Mouse (Mus musculus): ENCODE measurements around the gene AA467197. TPM values are rescaled to one million over a fixed set of nuclear protein-coding genes. Genes with fewer than 3 reads are reported as not detected.

Gene AA467197
- polyA plus RNA-seq, 1 experiment from 2014 or later = not detected

DNA sequence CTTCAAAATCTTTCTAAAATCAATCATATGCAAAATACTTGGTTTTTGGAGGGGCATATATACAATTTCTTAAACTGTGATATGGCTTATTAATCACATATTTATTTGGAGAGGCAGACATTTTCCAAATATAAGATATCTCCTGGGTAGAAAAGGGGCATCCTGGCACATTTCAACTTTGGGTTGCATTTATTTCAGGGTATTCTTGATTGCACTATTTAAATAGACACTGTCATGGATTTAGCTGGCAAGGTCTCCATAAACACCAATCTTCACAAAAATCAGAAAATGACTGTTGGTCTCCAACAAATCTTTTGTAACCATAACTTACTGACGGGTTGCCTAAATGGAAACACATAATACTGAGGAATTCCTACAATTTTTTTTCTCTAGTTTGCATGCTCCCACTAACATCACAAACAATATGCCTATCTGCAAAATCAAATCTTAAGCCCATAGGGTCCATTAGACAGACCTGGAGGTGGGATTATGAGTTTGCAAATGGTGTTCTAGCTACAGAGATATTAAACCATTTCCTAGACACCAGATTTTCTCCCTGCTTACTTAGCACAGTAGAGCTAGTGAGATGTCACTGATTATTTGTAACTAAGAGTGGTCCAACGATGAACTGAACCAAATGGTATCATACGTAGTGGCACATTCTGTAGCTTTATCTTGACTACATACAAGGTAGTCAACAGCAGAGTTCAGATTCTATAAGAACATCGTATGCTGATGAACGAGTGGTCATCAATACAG lies 44.8 kb downstream of the AA467197 start:
- ATAC-seq (ENCODE audit: low FRiP score) = peak; percentile 57; the same call in 1 of the 2 replicates
- Histone ChIP-seq H3K36me3 (peaks cover 3% of the 10 kb centered on the region; the same call in 1 of the 2 replicates), H3K9ac (no peak overlapping the region), H3K4me1 (replicated peaks) (no peaks in the 10 kb centered on the region), H3K9me3 (peaks cover 13% of the 10 kb centered on the region), H3K27me3 (no peaks in the 10 kb centered on the region), H3K4me2 (no peak overlapping the region), H3K27ac (no peak overlapping the region), H3K4me3 (no peak overlapping the region)
- 88% methylated on average over 5 of the region's 5 CpGs for WGBS

DNA sequence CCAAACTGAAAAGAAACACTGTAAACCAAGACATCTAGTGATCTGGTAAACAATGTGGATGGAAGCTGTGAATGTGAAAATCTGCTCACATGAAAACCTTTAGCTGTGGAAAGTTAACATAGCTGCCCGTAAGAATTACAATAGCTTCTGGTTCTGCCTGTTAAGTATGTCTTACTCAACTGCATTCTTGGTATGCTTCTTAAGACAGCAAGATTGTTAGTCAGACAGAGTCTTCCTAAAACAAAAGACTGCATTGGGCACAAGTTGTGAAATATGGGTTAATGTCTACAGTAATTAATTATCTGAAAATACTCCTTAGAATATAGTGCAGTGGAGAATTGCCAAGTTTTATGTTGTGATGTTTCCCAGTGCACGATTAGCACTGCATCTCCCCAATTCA lies 45.7 kb downstream of the AA467197 start:
- Histone ChIP-seq H3K4me1 (replicated peaks) (no peaks in the 10 kb centered on the region), H3K9ac (no peak overlapping the region), H3K36me3 (peaks cover 6% of the 10 kb centered on the region; the same call in 1 of the 2 replicates), H3K9me3 (peaks cover 13% of the 10 kb centered on the region), H3K4me2 (no peak overlapping the region), H3K27me3 (no peaks in the 10 kb centered on the region), H3K27ac (no peak overlapping the region), H3K4me3 (no peak overlapping the region)
- ATAC-seq (ENCODE audit: low FRiP score) = no peak
- 69% methylated on average over 2 of the region's 2 CpGs for WGBS

DNA sequence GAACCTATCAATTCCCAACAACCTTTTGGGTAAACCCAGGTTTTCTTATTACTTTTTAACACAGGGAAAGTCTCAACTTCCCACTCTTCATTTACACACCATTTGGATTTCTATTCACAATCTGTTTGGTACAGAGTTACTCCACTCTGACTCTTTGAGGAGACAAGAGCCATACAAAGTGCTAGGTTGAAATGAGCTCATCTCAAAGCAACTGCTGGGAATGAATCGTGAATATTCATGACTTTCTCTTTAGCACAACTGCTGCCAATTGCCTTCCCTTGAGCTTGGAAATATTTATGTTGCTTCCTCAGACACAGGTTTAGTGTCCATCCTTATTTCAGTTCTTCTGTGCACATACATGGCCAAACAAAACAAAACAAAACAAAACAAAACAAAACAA lies 46.9 kb downstream of the AA467197 start:
- Histone ChIP-seq H3K9me3 (peaks cover 13% of the 10 kb centered on the region), H3K4me1 (replicated peaks) (no peaks in the 10 kb centered on the region), H3K4me2 (no peak overlapping the region), H3K36me3 (peaks cover 15% of the 10 kb centered on the region; the same call in 1 of the 2 replicates), H3K27ac (no peak overlapping the region), H3K4me3 (no peak overlapping the region), H3K27me3 (no peaks in the 10 kb centered on the region), H3K9ac (no peak overlapping the region)
- WGBS = 79% methylated on average over 1 of the region's 1 CpGs
- no peak for ATAC-seq (ENCODE audit: low FRiP score)

DNA sequence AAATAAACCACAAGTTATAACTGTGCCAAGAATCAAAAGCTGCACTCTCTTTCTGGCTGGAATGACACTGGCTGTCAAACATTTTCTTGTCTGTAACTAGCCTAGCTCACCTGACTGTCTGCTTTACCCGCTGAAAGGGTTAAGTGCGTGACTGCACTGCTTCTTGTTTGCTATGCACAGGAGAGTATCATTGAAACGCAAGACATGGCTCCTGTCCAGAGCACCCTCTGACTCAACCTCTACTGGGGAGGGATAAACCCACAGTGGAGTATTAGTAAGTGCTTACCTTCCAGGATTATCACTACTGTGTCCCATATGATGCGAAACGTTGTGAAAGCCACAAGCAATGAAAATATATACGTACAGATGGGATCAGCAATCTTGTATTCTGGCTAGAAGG lies 49.9 kb downstream of the AA467197 start:
- H3K4me3 ChIP-seq = no peak overlapping the region
- H3K27ac ChIP-seq = no peak overlapping the region
- no peaks in the 10 kb centered on the region for H3K4me1 ChIP-seq (replicated peaks)
- no peaks in the 10 kb centered on the region for H3K27me3 ChIP-seq
- H3K36me3 ChIP-seq = peaks cover 12% of the 10 kb centered on the region; the same call in 1 of the 2 replicates
- WGBS = 85% methylated on average over 6 of the region's 6 CpGs
- no peak for ATAC-seq (ENCODE audit: low FRiP score)
- H3K4me2 ChIP-seq = no peak overlapping the region
- H3K9me3 ChIP-seq = peaks cover 6% of the 10 kb centered on the region
- H3K9ac ChIP-seq = no peak overlapping the region

MicroRNAs within 50 kb of the gene (microRNA counts, 519-probe panel; counts per million panel counts)
- 51.3 counts per million for microRNA mmu-miR-147

Small RNAs within 50 kb of the gene (microRNA-seq; reads per million reads assigned to microRNA genes)
- gene Mir147 = 6.7 reads per million, percentile 20 among the genes with 10 or more reads in this experiment

Other genes with a start within 250 kb of the AA467197 start
- gene Slc28a2, start 210.5 kb upstream of the AA467197 start, polyA plus RNA-seq (2015; fragmentation: Nextera tagmentation; extraction: Ambion mirVana) = 0.05 and 0.14 TPM in 2 replicates
- gene Gm14085, start 152.0 kb upstream of the AA467197 start, polyA plus RNA-seq (2015; fragmentation: Nextera tagmentation; extraction: Ambion mirVana) = not detected in 2 replicates
- gene Gatm, start 25.7 kb upstream of the AA467197 start, polyA plus RNA-seq (2015; fragmentation: Nextera tagmentation; extraction: Ambion mirVana) = 26.8 and 27.3 TPM in 2 replicates
- 6.0 and 6.1 TPM in 2 replicates for gene Slc30a4, start 65.7 kb downstream of the AA467197 start, polyA plus RNA-seq (2015; fragmentation: Nextera tagmentation; extraction: Ambion mirVana)
- 88.1 and 97.7 TPM in 2 replicates for gene Bloc1s6, start 101.5 kb downstream of the AA467197 start, polyA plus RNA-seq (2015; fragmentation: Nextera tagmentation; extraction: Ambion mirVana)
- gene Sqor, start 128.3 kb downstream of the AA467197 start, polyA plus RNA-seq (2015; fragmentation: Nextera tagmentation; extraction: Ambion mirVana) = 2.7 and 3.6 TPM in 2 replicates

Data from hindbrain, embryonic 13.5 days (tissue).